Mouse (Mus musculus) intestine, embryonic 16.5 days (tissue): ENCODE measurements at regions not wholly inside any gene's neighbourhood (a gene's known extent, or its start where the extent isn't known, plus 50 kb on each side); places are given as distances from the start of the nearest gene placed in this dataset.

ENCODE experiments used
- ATAC-seq: fragments of 200-750 bp; cut with Nextera tagmentation; 2 replicates; pipeline ENCODE4 v1.8.0; 2017; ENCODE audit warnings: moderate TSS enrichment, moderate library complexity
- H3K27ac ChIP-seq: fragments of 300-500 bp; sonication (generic); 2 replicates; pipeline ENCODE4 v1.5.1; 2014; ENCODE audit warnings: mild to moderate bottlenecking, low read length
- H3K27me3 ChIP-seq: fragments of 300-500 bp; sonication (generic); replicated peaks from 2 replicates; pipeline ENCODE4 v1.6.1; 2014; ENCODE audit warnings: low read length, control low read depth, mixed read lengths; ENCODE audit not compliant: control insufficient read depth, insufficient read depth
- H3K36me3 ChIP-seq: fragments of 300-500 bp; sonication (generic); 2 replicates; pipeline ENCODE4 v1.6.1; 2014; ENCODE audit warnings: low read length, control low read depth; ENCODE audit not compliant: control insufficient read depth, insufficient read depth
- H3K4me1 ChIP-seq: fragments of 300-500 bp; sonication (generic); 2 replicates; pipeline ENCODE4 v1.6.1; 2014; ENCODE audit warnings: low read length, control low read depth, mixed read lengths; ENCODE audit not compliant: control insufficient read depth, insufficient read depth
- H3K4me2 ChIP-seq: fragments of 300-500 bp; sonication (generic); 2 replicates; pipeline ENCODE4 v1.6.1; 2014; ENCODE audit warnings: low read depth, low read length, control low read depth
- H3K4me3 ChIP-seq: fragments of 300-500 bp; sonication (generic); 2 replicates; pipeline ENCODE4 v1.5.1; 2014; ENCODE audit warnings: mild to moderate bottlenecking, low read length
- H3K9ac ChIP-seq: fragments of 300-500 bp; sonication (generic); 2 replicates; pipeline ENCODE4 v1.6.1; 2014; ENCODE audit warnings: low read depth, low read length
- H3K9me3 ChIP-seq: fragments of 300-500 bp; sonication (generic); 2 replicates; pipeline ENCODE4 v1.6.1; 2016; ENCODE audit warnings: low read length, control low read depth; ENCODE audit not compliant: control insufficient read depth
- WGBS: fragments of 180-500 bp; shearing (Covaris S2); extraction: QIAGEN DNeasy Blood & Tissue Kit; methylation state at CpG from one replicate; pipeline ENCODE4 v1.1.7; 2014; 5-methylcytosine and 5-hydroxymethylcytosine counted together

GRCm38 (mm10) chr4:105554994-105555393 is 234.7 kb upstream of the Gm12728 start:
- H3K4me2 ChIP-seq, result no peak overlapping the region
- H3K4me1 ChIP-seq, result no peaks in the 10 kb centered on the region
- no peak overlapping the region for H3K4me3 ChIP-seq
- H3K9ac ChIP-seq, result no peak overlapping the region
- no peaks in the 10 kb centered on the region for H3K9me3 ChIP-seq
- H3K36me3 ChIP-seq, result no peaks in the 10 kb centered on the region
- WGBS, result 84% methylated on average over 8 of the region's 8 CpGs
- no peak for ATAC-seq
- no peak overlapping the region for H3K27ac ChIP-seq
- H3K27me3 ChIP-seq, result no peaks in the 10 kb centered on the region

GRCm38 (mm10) chr4:105555941-105556340 is 233.7 kb upstream of the Gm12728 start:
- no peak overlapping the region for H3K9ac ChIP-seq
- H3K4me1 ChIP-seq, result no peaks in the 10 kb centered on the region
- H3K27me3 ChIP-seq, result no peaks in the 10 kb centered on the region
- 89% methylated on average over 3 of the region's 3 CpGs for WGBS
- H3K27ac ChIP-seq, result no peak overlapping the region
- no peak overlapping the region for H3K4me2 ChIP-seq
- no peaks in the 10 kb centered on the region for H3K9me3 ChIP-seq
- H3K4me3 ChIP-seq, result no peak overlapping the region
- ATAC-seq, result no peak
- no peaks in the 10 kb centered on the region for H3K36me3 ChIP-seq

GRCm38 (mm10) chr4:105557396-105557795 is 232.3 kb upstream of the Gm12728 start:
- Histone ChIP-seq H3K9me3 (no peaks in the 10 kb centered on the region), H3K9ac (no peak overlapping the region), H3K36me3 (no peaks in the 10 kb centered on the region), H3K27me3 (no peaks in the 10 kb centered on the region), H3K4me2 (no peak overlapping the region), H3K27ac (no peak overlapping the region), H3K4me1 (no peaks in the 10 kb centered on the region), H3K4me3 (no peak overlapping the region)
- WGBS, result 87% methylated on average over 2 of the region's 2 CpGs
- no peak for ATAC-seq

GRCm38 (mm10) chr4:105560055-105560454 is 229.6 kb upstream of the Gm12728 start:
- 44% methylated on average over 3 of the region's 3 CpGs for WGBS
- Histone ChIP-seq H3K9me3 (no peaks in the 10 kb centered on the region), H3K4me3 (no peak overlapping the region), H3K27me3 (no peaks in the 10 kb centered on the region), H3K4me1 (no peaks in the 10 kb centered on the region), H3K9ac (no peak overlapping the region), H3K36me3 (no peaks in the 10 kb centered on the region), H3K4me2 (no peak overlapping the region), H3K27ac (no peak overlapping the region)
- ATAC-seq, result no peak

- WGBS, result 53% methylated on average over 3 of the region's 3 CpGs
- Histone ChIP-seq H3K4me1 (no peaks in the 10 kb centered on the region), H3K36me3 (no peaks in the 10 kb centered on the region), H3K27ac (no peak overlapping the region), H3K9ac (no peak overlapping the region), H3K4me3 (no peak overlapping the region), H3K9me3 (no peaks in the 10 kb centered on the region), H3K4me2 (no peak overlapping the region), H3K27me3 (no peaks in the 10 kb centered on the region)
- no peak for ATAC-seq
Measured at GRCm38 (mm10) chr4:105560781-105561180, 228.9 kb upstream of the Gm12728 start.

GRCm38 (mm10) chr4:105561611-105562010 is 228.1 kb upstream of the Gm12728 start:
- no peaks in the 10 kb centered on the region for H3K4me1 ChIP-seq
- H3K9me3 ChIP-seq, result no peaks in the 10 kb centered on the region
- H3K4me2 ChIP-seq, result no peak overlapping the region
- H3K27ac ChIP-seq, result no peak overlapping the region
- H3K4me3 ChIP-seq, result no peak overlapping the region
- H3K27me3 ChIP-seq, result no peaks in the 10 kb centered on the region
- H3K36me3 ChIP-seq, result no peaks in the 10 kb centered on the region
- WGBS, result 69% methylated on average over 3 of the region's 3 CpGs
- ATAC-seq, result no peak
- no peak overlapping the region for H3K9ac ChIP-seq

- no peaks in the 10 kb centered on the region for H3K27me3 ChIP-seq
- no peak for ATAC-seq
- H3K36me3 ChIP-seq, result no peaks in the 10 kb centered on the region
- no peak overlapping the region for H3K27ac ChIP-seq
- H3K9me3 ChIP-seq, result no peaks in the 10 kb centered on the region
- H3K4me3 ChIP-seq, result no peak overlapping the region
- WGBS, result 86% methylated on average over 7 of the region's 7 CpGs
- no peak overlapping the region for H3K9ac ChIP-seq
- H3K4me1 ChIP-seq, result no peaks in the 10 kb centered on the region
- no peak overlapping the region for H3K4me2 ChIP-seq
Measured at GRCm38 (mm10) chr4:105565796-105566195, 223.9 kb upstream of the Gm12728 start.

GRCm38 (mm10) chr4:105566513-105567457 is 222.9 kb upstream of the Gm12728 start:
- no peak overlapping the region for H3K27ac ChIP-seq
- no peak overlapping the region for H3K4me2 ChIP-seq
- WGBS, result 41% methylated on average over 8 of the region's 8 CpGs
- no peaks in the 10 kb centered on the region for H3K27me3 ChIP-seq
- ATAC-seq, result no peak; the same call in 1 of the 2 replicates
- no peaks in the 10 kb centered on the region for H3K9me3 ChIP-seq
- H3K4me1 ChIP-seq, result no peaks in the 10 kb centered on the region
- no peak overlapping the region for H3K4me3 ChIP-seq
- no peak overlapping the region for H3K9ac ChIP-seq
- no peaks in the 10 kb centered on the region for H3K36me3 ChIP-seq

GRCm38 (mm10) chr4:105569671-105570070 is 220.0 kb upstream of the Gm12728 start:
- Histone ChIP-seq H3K27ac (no peak overlapping the region), H3K9me3 (no peaks in the 10 kb centered on the region), H3K4me2 (no peak overlapping the region), H3K4me1 (no peaks in the 10 kb centered on the region), H3K4me3 (no peak overlapping the region), H3K36me3 (no peaks in the 10 kb centered on the region), H3K9ac (no peak overlapping the region), H3K27me3 (no peaks in the 10 kb centered on the region)
- ATAC-seq, result no peak
- 67% methylated on average over 1 of the region's 1 CpGs for WGBS
